Mouse (Mus musculus) erythroblast, embryonic 14.5 days (primary cell): ENCODE measurements around the gene Fgg.

Experiments used
- GATA1 ChIP-seq: IDR thresholded peaks from 2 replicates; pipeline ENCODE4 v1.6.1; 2012; ENCODE audit warnings: low read length, inconsistent platforms, mixed read lengths
- TAL1 ChIP-seq: IDR thresholded peaks from 3 replicates; pipeline ENCODE4 v1.6.1; 2012; ENCODE audit warnings: low read length, inconsistent platforms, mixed read lengths

GRCm38 (mm10) chr3:83002191-83002590 lies 5.3 kb upstream of the Fgg start:
- TF ChIP-seq GATA1 (no peak), TAL1 (no peak)
